Mouse (Mus musculus) forebrain, embryonic 16.5 days (tissue): Measurements from ENCODE around the gene Gm20388. TPM values are rescaled to one million over a fixed set of nuclear protein-coding genes. Genes with fewer than 3 reads are reported as not detected.

ENCODE experiments used
- ATAC-seq: fragments of 200-750 bp; cut with Nextera tagmentation; 2 replicates; pipeline ENCODE4 v1.8.0; 2017; ENCODE audit warnings: mild to moderate bottlenecking, moderate library complexity
- H3K27ac ChIP-seq: fragments of 300-500 bp; sonication (generic); 2 replicates; pipeline ENCODE4 v1.5.1; 2014; ENCODE audit warnings: low read length, control low read depth
- H3K27me3 ChIP-seq: fragments of 300-500 bp; sonication (generic); replicated peaks from 2 replicates; pipeline ENCODE4 v1.6.1; 2014; ENCODE audit warnings: low read length; ENCODE audit not compliant: control insufficient read depth, insufficient read depth
- H3K36me3 ChIP-seq: fragments of 300-500 bp; sonication (generic); 2 replicates; pipeline ENCODE4 v1.6.1; 2014; ENCODE audit not compliant: control insufficient read depth, insufficient read depth
- H3K4me1 ChIP-seq: fragments of 300-500 bp; sonication (generic); replicated peaks from 2 replicates; pipeline ENCODE4 v1.6.1; 2014; ENCODE audit warnings: low read length; ENCODE audit not compliant: control insufficient read depth, insufficient read depth
- H3K4me2 ChIP-seq: fragments of 300-500 bp; sonication (generic); 2 replicates; pipeline ENCODE4 v1.6.1; 2014; ENCODE audit warnings: mild to moderate bottlenecking, low read length, control low read depth
- H3K4me3 ChIP-seq: fragments of 300-500 bp; sonication (generic); replicated peaks from 2 replicates; pipeline ENCODE4 v1.5.1; 2014; ENCODE audit warnings: mild to moderate bottlenecking, low read length, control low read depth
- H3K9ac ChIP-seq: fragments of 300-500 bp; sonication (generic); replicated peaks from 2 replicates; pipeline ENCODE4 v1.6.1; 2014; ENCODE audit warnings: low read depth, low read length, control low read depth
- H3K9me3 ChIP-seq: fragments of 300-500 bp; sonication (generic); 2 replicates; pipeline ENCODE4 v1.6.1; 2016; ENCODE audit warnings: low read length; ENCODE audit not compliant: control insufficient read depth
- WGBS: fragments of 180-500 bp; shearing (Covaris S2); extraction: QIAGEN DNeasy Blood & Tissue Kit; methylation state at CpG from one replicate; pipeline ENCODE4 v1.1.7; 2014; 5-methylcytosine and 5-hydroxymethylcytosine counted together
- polyA plus RNA-seq: library from polyadenylated mRNA; unstranded; fragments of >200 nt; fragmentation: Nextera tagmentation; extraction: Ambion mirVana; gene quantifications from 2 replicates; pipeline ENCODE4 v1.2.1, GENCODE M21; 2015

Gm20388 gene
- polyA plus RNA-seq, 1 experiment from 2014 or later: 4.7 TPM

- Histone ChIP-seq H3K9ac (no peak overlapping the region), H3K27ac (no peak overlapping the region), H3K27me3 (no peaks in the 10 kb centered on the region), H3K4me3 (no peak overlapping the region), H3K36me3 (no peaks in the 10 kb centered on the region), H3K4me1 (peaks cover 2% of the 10 kb centered on the region; the same call in 1 of the 2 replicates), H3K9me3 (no peaks in the 10 kb centered on the region), H3K4me2 (no peak overlapping the region)
- no peak for ATAC-seq
- WGBS: 79% methylated on average over 4 of the region's 4 CpGs
These were observed 3884.1 kb downstream of the Gm20388 start for GRCm38 (mm10) chr8:123794766-123795165.

- Histone ChIP-seq H3K4me2 (no peak overlapping the region), H3K36me3 (no peaks in the 10 kb centered on the region), H3K9ac (no peak overlapping the region), H3K27ac (no peak overlapping the region), H3K4me3 (no peak overlapping the region), H3K9me3 (no peaks in the 10 kb centered on the region), H3K4me1 (no peaks in the 10 kb centered on the region), H3K27me3 (no peaks in the 10 kb centered on the region)
- no peak for ATAC-seq
- WGBS: 66% methylated on average over 4 of the region's 4 CpGs
These were observed 3886.1 kb downstream of the Gm20388 start for GRCm38 (mm10) chr8:123796758-123797157.

- Histone ChIP-seq H3K4me2 (no peak overlapping the region), H3K4me1 (no peaks in the 10 kb centered on the region), H3K9ac (no peak overlapping the region), H3K36me3 (no peaks in the 10 kb centered on the region), H3K27ac (no peak overlapping the region), H3K9me3 (no peaks in the 10 kb centered on the region), H3K4me3 (no peak overlapping the region), H3K27me3 (no peaks in the 10 kb centered on the region)
- no peak for ATAC-seq
- 92% methylated on average over 15 of the region's 15 CpGs for WGBS
These were observed 3887.3 kb downstream of the Gm20388 start for GRCm38 (mm10) chr8:123797928-123798327.

GRCm38 (mm10) chr8:123799434-123799833 lies 3888.8 kb downstream of the Gm20388 start:
- no peak overlapping the region for H3K4me3 ChIP-seq
- H3K4me1 ChIP-seq: no peaks in the 10 kb centered on the region
- H3K9me3 ChIP-seq: no peaks in the 10 kb centered on the region
- WGBS: 84% methylated on average over 6 of the region's 6 CpGs
- ATAC-seq: no peak
- no peaks in the 10 kb centered on the region for H3K27me3 ChIP-seq
- no peak overlapping the region for H3K9ac ChIP-seq
- H3K4me2 ChIP-seq: no peak overlapping the region
- H3K36me3 ChIP-seq: no peaks in the 10 kb centered on the region
- no peak overlapping the region for H3K27ac ChIP-seq

- no peak overlapping the region for H3K27ac ChIP-seq
- H3K36me3 ChIP-seq: no peaks in the 10 kb centered on the region
- no peak for ATAC-seq
- H3K4me3 ChIP-seq: no peak overlapping the region
- no peak overlapping the region for H3K9ac ChIP-seq
- 64% methylated on average over 3 of the region's 3 CpGs for WGBS
- no peaks in the 10 kb centered on the region for H3K4me1 ChIP-seq
- no peak overlapping the region for H3K4me2 ChIP-seq
- no peaks in the 10 kb centered on the region for H3K9me3 ChIP-seq
- H3K27me3 ChIP-seq: no peaks in the 10 kb centered on the region
These were observed 3889.2 kb downstream of the Gm20388 start for GRCm38 (mm10) chr8:123799885-123800284.

- Histone ChIP-seq H3K9me3 (no peaks in the 10 kb centered on the region), H3K4me3 (no peak overlapping the region), H3K4me1 (peaks cover 7% of the 10 kb centered on the region), H3K4me2 (no peak overlapping the region), H3K36me3 (no peaks in the 10 kb centered on the region), H3K9ac (no peak overlapping the region), H3K27me3 (no peaks in the 10 kb centered on the region), H3K27ac (no peak overlapping the region)
- no peak for ATAC-seq
- WGBS: 96% methylated on average over 7 of the region's 7 CpGs
These were observed 3890.2 kb downstream of the Gm20388 start for GRCm38 (mm10) chr8:123800867-123801266.

GRCm38 (mm10) chr8:123801538-123801937 lies 3890.9 kb downstream of the Gm20388 start:
- Histone ChIP-seq H3K27me3 (no peaks in the 10 kb centered on the region), H3K4me3 (no peak overlapping the region), H3K36me3 (no peaks in the 10 kb centered on the region), H3K9ac (no peak overlapping the region), H3K4me2 (no peak overlapping the region), H3K9me3 (no peaks in the 10 kb centered on the region), H3K4me1 (peaks cover 9% of the 10 kb centered on the region), H3K27ac (no peak overlapping the region)
- no peak for ATAC-seq
- WGBS: 86% methylated on average over 2 of the region's 2 CpGs

GRCm38 (mm10) chr8:123803639-123804038 lies 3893.0 kb downstream of the Gm20388 start:
- Histone ChIP-seq H3K27ac (no peak overlapping the region), H3K36me3 (no peaks in the 10 kb centered on the region), H3K9me3 (no peaks in the 10 kb centered on the region), H3K9ac (no peak overlapping the region), H3K4me1 (peaks cover 27% of the 10 kb centered on the region), H3K4me2 (no peak overlapping the region), H3K27me3 (no peaks in the 10 kb centered on the region), H3K4me3 (no peak overlapping the region)
- WGBS: 85% methylated on average over 1 of the region's 1 CpGs
- no peak for ATAC-seq

- Histone ChIP-seq H3K27ac (no peak overlapping the region), H3K9ac (no peak overlapping the region), H3K4me3 (no peak overlapping the region), H3K36me3 (no peaks in the 10 kb centered on the region), H3K27me3 (no peaks in the 10 kb centered on the region), H3K4me1 (peaks cover 27% of the 10 kb centered on the region), H3K9me3 (no peaks in the 10 kb centered on the region), H3K4me2 (no peak overlapping the region)
- WGBS: 88% methylated on average over 7 of the region's 7 CpGs
- ATAC-seq: no peak
These were observed 3893.9 kb downstream of the Gm20388 start for GRCm38 (mm10) chr8:123804586-123804985.

- Histone ChIP-seq H3K9ac (peak overlapping the region; percentile 87), H3K36me3 (no peaks in the 10 kb centered on the region), H3K4me2 (peak overlapping the region; percentile 84), H3K9me3 (no peaks in the 10 kb centered on the region), H3K27ac (peak overlapping the region; percentile 65), H3K4me1 (peaks cover 27% of the 10 kb centered on the region), H3K27me3 (no peaks in the 10 kb centered on the region), H3K4me3 (peak overlapping the region; percentile 80)
- peak; percentile 21 for ATAC-seq
- WGBS: 13% methylated on average over 15 of the region's 15 CpGs
These were observed 3894.6 kb downstream of the Gm20388 start for GRCm38 (mm10) chr8:123805209-123805717.
